Mouse (Mus musculus): ENCODE results near the gene Lsm12. TPM values are rescaled to one million over a fixed set of nuclear protein-coding genes. Genes with fewer than 3 reads are reported as not detected.
A peak's percentile ranks its signal among the peaks of the same experiment; 100 is the strongest.

The Lsm12 gene
- total RNA-seq, 2 experiments from 2014 or later, result 83.5 to 83.6 TPM

- DNase-seq (ENCODE audit: low spot score in 2 of 2), result no peak
Measured at GRCm38 (mm10) chr11:102217396-102217795, 32.3 kb upstream of the Lsm12 start.

- no peak for DNase-seq (ENCODE audit: low spot score in 2 of 2)
Measured at GRCm38 (mm10) chr11:102216886-102217240, 31.8 kb upstream of the Lsm12 start.

GRCm38 (mm10) chr11:102216056-102216885 lies 31.2 kb upstream of the Lsm12 start:
- DNase-seq (ENCODE audit: low spot score in 2 of 2), result no peak

- DNase-seq (ENCODE audit: low spot score in 2 of 2), result no peak
Measured at GRCm38 (mm10) chr11:102215511-102215910, 30.4 kb upstream of the Lsm12 start.

GRCm38 (mm10) chr11:102214430-102215156 lies 29.5 kb upstream of the Lsm12 start:
- DNase-seq (ENCODE audit: low spot score in 2 of 2), result no peak

GRCm38 (mm10) chr11:102211936-102212341 lies 26.8 kb upstream of the Lsm12 start:
- no peak for DNase-seq (ENCODE audit: low spot score in 2 of 2)

- no peak for DNase-seq (ENCODE audit: low spot score in 2 of 2)
Measured at GRCm38 (mm10) chr11:102211011-102211410, 25.9 kb upstream of the Lsm12 start.

- no peak for DNase-seq (ENCODE audit: low spot score in 2 of 2)
Measured at GRCm38 (mm10) chr11:102210185-102210584, 25.1 kb upstream of the Lsm12 start.

- no peak for DNase-seq (ENCODE audit: low spot score in 2 of 2)
Measured at GRCm38 (mm10) chr11:102209742-102210141, 24.6 kb upstream of the Lsm12 start.

GRCm38 (mm10) chr11:102208846-102209245 lies 23.8 kb upstream of the Lsm12 start:
- no peak for DNase-seq (ENCODE audit: low spot score in 2 of 2)

- no peak for DNase-seq (ENCODE audit: low spot score in 2 of 2)
Measured at GRCm38 (mm10) chr11:102207825-102208777, 23.0 kb upstream of the Lsm12 start.

- no peak for DNase-seq (ENCODE audit: low spot score in 2 of 2)
Measured at GRCm38 (mm10) chr11:102206481-102206880, 21.4 kb upstream of the Lsm12 start.

GRCm38 (mm10) chr11:102201408-102201821 lies 16.3 kb upstream of the Lsm12 start:
- DNase-seq (ENCODE audit: low spot score in 2 of 2), result peak in 1 of 2 experiments; percentile 1

- peak in 1 of 2 experiments; percentile 2 for DNase-seq (ENCODE audit: low spot score in 2 of 2)
Measured at GRCm38 (mm10) chr11:102199856-102200255, 14.8 kb upstream of the Lsm12 start.

- no peak for DNase-seq (ENCODE audit: low spot score in 2 of 2)
Measured at GRCm38 (mm10) chr11:102198245-102198644, 13.1 kb upstream of the Lsm12 start.

- no peak for DNase-seq (ENCODE audit: low spot score in 2 of 2)
Measured at GRCm38 (mm10) chr11:102196018-102196797, 11.1 kb upstream of the Lsm12 start.

- DNase-seq (ENCODE audit: low spot score in 2 of 2), result no peak
Measured at GRCm38 (mm10) chr11:102193657-102194440, 8.8 kb upstream of the Lsm12 start.

- DNase-seq (ENCODE audit: low spot score in 2 of 2), result no peak
Measured at GRCm38 (mm10) chr11:102190848-102191247, 5.8 kb upstream of the Lsm12 start.
